Mouse (Mus musculus): ENCODE data around the gene Tmem98. TPM values are rescaled to one million over a fixed set of nuclear protein-coding genes. Genes with fewer than 3 reads are reported as not detected.

Gene Tmem98
- 39.9 and 40.2 TPM in 2 replicates for polyA plus RNA-seq (2015; fragmentation: Nextera tagmentation; extraction: Ambion mirVana)

DNA sequence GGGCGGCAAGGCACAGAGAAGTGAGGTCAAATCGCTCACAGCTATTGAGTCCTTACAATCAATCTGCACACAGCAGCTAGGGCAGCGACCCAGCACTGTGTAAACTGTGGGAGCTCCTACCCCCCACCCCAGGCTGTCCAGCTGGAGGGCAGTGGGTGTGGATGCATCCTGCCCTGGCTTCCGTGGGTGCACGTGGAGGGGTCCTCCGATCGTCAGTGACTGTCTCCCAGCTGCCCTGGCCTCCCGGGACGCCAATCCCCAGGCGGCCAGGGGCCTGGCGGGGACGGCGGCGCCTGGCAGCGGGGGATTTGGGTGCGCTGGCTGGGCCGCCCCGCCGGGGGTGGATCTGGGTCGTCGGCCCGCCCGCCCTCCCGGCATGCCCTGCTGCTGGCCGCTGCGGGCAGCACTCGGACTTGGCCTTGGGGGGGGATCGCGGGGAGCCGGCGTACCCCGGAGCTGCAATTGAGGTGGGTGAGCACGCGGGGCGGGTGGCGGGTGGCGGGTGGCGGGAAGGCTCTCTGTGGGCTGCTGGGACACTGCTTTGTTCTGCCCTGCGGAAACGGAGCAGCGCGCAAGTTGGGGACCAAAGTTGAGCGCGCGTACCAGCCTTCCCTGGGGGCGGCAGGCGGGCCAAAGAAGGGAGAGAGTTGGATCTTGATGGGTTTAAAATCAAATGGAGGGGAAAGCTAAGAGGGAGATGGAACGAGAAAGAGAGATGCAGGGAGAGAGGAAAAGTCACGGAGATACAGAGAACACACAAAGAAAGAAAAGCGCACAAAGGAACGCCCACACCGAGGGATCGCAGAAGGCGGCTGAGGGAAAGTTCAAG lies at the start of gene Tmem98:
Tmem98 (plus strand) TSS at position 183 of the 829 bp plus-strand sequence.
- Histone ChIP-seq H3K27ac (replicated peaks) (peak within 1 kb of the TSS; percentile 67), H3K9me3 (no peaks in the 10 kb centered on the region), H3K4me3 (peak within 1 kb of the TSS; percentile 54), H3K4me1 (peaks cover 19% of the 10 kb centered on the region), H3K27me3 (no peaks in the 10 kb centered on the region), H3K36me3 (0 out of 2 replicates have a peak, but pooled peaks cover 3% of the 10 kb centered on the region), H3K4me2 (replicated peaks) (peak within 1 kb of the TSS; percentile 87), H3K9ac (replicated peaks) (peak within 1 kb of the TSS; percentile 66)
- WGBS: 1% methylated on average over 54 of the region's 54 CpGs
- ATAC-seq (replicated peaks): peak; percentile 81

DNA sequence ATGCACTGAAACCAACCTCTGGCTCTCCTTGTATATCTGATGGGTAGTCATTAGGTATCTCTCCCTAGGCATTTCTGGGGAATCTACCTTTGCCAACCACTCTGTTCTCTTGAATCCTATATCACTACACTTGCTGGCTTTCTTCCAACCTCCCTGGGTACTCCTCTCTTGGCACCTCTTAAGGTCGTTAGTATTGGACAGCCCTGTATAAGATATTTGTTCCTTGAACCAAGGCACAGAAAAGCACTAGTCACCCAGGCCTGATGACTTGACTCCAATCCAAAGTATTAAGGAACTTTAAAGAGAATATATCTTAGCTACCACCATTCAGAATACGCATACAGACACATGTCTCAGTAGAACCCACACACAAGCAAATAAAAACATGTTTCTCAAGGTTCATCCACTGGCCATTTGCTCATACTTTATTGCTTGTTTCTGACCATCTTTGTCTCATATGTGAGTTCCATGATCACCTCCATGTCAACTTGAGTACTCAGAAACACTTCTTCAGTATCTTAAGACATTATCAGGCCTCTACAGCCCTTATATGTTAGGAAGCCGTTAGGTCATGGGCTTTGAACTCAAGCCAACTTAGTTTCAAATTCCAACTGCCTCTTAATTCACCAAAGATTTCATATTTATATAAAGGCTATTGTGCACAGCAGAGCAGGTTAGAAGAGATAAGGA lies 48.5 kb upstream of the Tmem98 start:
- no peak for ATAC-seq (replicated peaks)
- Histone ChIP-seq H3K9me3 (no peaks in the 10 kb centered on the region), H3K4me2 (replicated peaks) (no peak overlapping the region), H3K4me1 (no peaks in the 10 kb centered on the region), H3K36me3 (no peaks in the 10 kb centered on the region), H3K27ac (replicated peaks) (no peak overlapping the region), H3K9ac (replicated peaks) (no peak overlapping the region), H3K4me3 (no peak overlapping the region), H3K27me3 (no peaks in the 10 kb centered on the region)
- WGBS: 70% methylated on average over 3 of the region's 3 CpGs

DNA sequence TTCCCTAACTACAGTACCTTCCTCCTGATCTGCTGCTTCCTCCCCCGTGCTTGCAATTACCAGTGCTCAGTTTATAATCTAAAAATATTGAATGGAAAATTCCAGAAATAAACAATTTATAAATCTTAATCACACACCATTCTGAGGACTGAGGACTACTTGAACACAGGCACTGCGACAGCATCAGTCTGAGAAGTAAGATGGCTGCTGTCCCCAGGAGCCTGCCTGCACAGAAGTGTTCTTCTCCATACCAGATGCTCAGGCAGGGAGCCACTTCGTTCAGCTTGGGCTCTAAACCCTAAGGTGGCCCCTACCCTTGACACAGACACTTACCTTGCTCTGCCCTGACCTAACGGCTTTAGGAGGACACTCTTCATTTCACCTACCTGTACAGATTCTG lies 47.9 kb upstream of the Tmem98 start:
- Histone ChIP-seq H3K4me2 (replicated peaks) (no peak overlapping the region), H3K4me1 (no peaks in the 10 kb centered on the region), H3K27me3 (no peaks in the 10 kb centered on the region), H3K4me3 (no peak overlapping the region), H3K27ac (replicated peaks) (no peak overlapping the region), H3K9me3 (no peaks in the 10 kb centered on the region), H3K36me3 (no peaks in the 10 kb centered on the region), H3K9ac (replicated peaks) (no peak overlapping the region)
- WGBS: 80% methylated on average over 4 of the region's 4 CpGs
- no peak for ATAC-seq (replicated peaks)

DNA sequence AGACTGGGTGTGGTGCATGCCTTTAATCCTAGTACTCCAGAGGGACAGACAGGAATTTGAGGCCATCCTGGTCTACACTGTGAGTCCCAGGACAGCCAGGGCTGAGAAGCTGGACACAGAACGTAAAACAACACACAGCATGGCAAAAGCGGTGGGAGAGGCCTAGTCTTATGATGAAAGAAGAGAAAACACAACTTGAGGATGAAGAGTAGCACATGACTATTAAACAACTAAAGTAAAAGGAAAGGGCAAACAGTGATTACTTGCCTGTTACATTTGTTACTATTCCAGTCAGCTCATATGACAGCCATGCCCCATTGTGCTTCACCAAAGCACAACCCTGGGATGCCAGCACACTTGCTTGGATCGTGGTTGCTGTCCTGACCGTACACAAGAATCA lies 43.9 kb upstream of the Tmem98 start:
- no peak overlapping the region for H3K4me3 ChIP-seq
- ATAC-seq (replicated peaks): no peak
- H3K27me3 ChIP-seq: no peaks in the 10 kb centered on the region
- H3K4me2 ChIP-seq (replicated peaks): no peak overlapping the region
- no peak overlapping the region for H3K9ac ChIP-seq (replicated peaks)
- no peaks in the 10 kb centered on the region for H3K9me3 ChIP-seq
- no peaks in the 10 kb centered on the region for H3K36me3 ChIP-seq
- WGBS: 86% methylated on average over 4 of the region's 4 CpGs
- no peaks in the 10 kb centered on the region for H3K4me1 ChIP-seq
- H3K27ac ChIP-seq (replicated peaks): no peak overlapping the region

DNA sequence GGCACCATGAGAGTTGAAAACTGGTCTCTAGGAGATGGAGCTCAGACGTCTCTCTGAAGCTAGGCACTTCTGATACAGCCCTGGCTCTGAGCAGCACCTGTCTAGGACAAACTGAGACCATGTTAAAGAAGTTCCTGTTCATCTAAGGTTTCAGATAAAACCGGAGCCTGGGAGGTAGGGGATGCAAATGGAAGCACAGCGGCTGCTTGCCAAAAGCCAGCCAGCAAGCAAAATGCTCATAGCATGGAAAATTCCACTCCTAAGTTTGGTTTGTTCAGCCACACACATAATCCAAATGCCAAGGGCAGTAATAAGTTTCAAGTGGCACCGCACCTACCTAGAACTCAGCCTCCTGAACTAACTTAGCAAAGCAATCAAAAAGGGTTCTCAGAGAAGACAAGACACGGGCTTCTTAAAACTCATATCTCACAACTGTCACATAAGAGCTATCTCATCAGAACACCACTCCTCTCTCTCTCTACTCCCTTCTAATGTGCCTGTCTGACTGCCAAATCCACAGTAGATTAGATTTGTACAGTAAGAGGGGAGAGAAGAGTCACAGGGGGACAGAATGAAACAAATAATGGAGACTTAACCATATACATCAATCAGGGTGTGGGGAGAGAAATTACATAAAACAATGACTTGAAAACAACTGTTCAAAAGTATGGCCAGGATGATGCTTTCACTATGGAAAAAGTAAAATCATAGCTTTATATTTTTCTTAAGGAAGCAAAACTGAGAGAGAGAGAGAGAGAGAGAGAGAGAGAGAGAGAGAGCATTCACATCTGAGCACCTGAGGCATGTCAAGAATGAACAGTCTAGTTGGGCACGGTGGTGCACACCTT lies 43.3 kb upstream of the Tmem98 start:
- WGBS: 87% methylated on average over 6 of the region's 6 CpGs
- Histone ChIP-seq H3K9me3 (no peaks in the 10 kb centered on the region), H3K36me3 (no peaks in the 10 kb centered on the region), H3K4me2 (replicated peaks) (no peak overlapping the region), H3K9ac (replicated peaks) (no peak overlapping the region), H3K27me3 (no peaks in the 10 kb centered on the region), H3K4me3 (no peak overlapping the region), H3K4me1 (no peaks in the 10 kb centered on the region), H3K27ac (replicated peaks) (no peak overlapping the region)
- no peak for ATAC-seq (replicated peaks)

DNA sequence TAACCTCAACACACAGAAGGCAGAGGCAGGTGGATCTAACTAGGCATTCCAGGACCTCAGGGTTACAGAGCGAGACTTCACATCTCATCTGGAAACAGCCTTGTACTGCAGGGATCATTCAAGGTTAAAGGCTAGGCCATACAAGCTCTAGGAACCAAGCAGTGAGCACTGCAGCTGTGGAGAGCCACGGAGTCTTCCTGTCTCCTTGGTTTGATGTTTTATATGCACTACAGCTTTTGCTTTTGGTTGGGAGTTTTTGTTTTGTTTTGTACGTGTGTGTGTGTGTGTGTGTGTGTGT lies 42.7 kb upstream of the Tmem98 start:
- Histone ChIP-seq H3K9ac (replicated peaks) (no peak overlapping the region), H3K36me3 (no peaks in the 10 kb centered on the region), H3K27me3 (no peaks in the 10 kb centered on the region), H3K9me3 (no peaks in the 10 kb centered on the region), H3K4me1 (no peaks in the 10 kb centered on the region), H3K4me2 (replicated peaks) (no peak overlapping the region), H3K27ac (replicated peaks) (no peak overlapping the region), H3K4me3 (no peak overlapping the region)
- WGBS: 81% methylated on average over 3 of the region's 3 CpGs
- ATAC-seq (replicated peaks): no peak

DNA sequence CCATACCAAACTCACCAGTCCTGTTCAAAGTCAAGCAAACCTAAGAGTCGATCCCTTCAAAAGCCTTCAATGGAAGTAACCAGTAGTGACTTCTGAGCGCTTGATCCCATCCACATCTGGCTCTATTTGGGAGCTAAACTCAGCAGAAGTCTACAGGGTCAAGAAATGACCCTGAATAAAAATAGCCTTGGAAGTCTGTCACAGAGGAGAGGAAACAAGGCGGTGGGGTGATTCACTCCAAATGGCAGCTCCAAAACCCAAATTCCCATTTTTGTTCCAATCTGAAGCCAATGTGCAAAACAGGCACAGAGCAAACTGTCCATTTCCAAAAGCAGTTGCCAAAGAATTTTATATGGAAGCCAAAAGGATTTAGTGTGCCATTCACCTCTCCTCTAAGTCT lies 38.8 kb upstream of the Tmem98 start:
- ATAC-seq (replicated peaks): no peak
- no peaks in the 10 kb centered on the region for H3K36me3 ChIP-seq
- H3K27ac ChIP-seq (replicated peaks): no peak overlapping the region
- H3K4me2 ChIP-seq (replicated peaks): no peak overlapping the region
- no peaks in the 10 kb centered on the region for H3K9me3 ChIP-seq
- WGBS: 84% methylated on average over 3 of the region's 3 CpGs
- no peak overlapping the region for H3K4me3 ChIP-seq
- no peaks in the 10 kb centered on the region for H3K4me1 ChIP-seq
- no peaks in the 10 kb centered on the region for H3K27me3 ChIP-seq
- H3K9ac ChIP-seq (replicated peaks): no peak overlapping the region

DNA sequence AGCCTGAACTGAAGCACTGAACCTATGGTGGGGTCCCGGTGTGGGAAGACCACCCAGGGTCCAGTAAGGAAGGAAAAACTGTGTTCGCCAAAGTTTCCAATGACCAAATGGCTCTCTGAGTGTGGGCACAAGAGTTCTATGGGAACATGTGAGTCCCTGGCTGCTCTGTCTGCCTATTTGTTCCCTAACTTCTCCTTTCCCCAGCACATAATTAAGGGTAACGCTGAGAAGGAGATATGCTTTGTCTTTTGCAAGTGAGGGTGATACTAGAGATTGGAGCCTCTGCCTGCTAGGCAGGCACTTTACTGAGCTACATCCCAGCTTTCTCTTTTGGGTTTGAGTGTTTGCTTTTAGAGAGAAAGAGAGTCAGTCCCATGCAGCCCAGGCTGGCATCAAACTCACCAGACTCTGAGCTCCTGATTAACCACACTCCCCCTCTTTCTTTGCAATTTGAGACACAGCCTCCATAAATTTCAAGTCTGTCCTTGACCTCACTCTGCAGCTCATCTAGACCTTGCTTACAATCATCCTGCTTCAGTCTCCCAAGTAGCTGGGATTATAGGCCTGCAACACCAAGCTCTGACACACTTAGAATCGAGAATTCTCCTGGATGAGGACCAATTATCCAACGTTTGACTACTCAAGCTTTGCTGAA lies 38.3 kb upstream of the Tmem98 start:
- Histone ChIP-seq H3K4me1 (no peaks in the 10 kb centered on the region), H3K27ac (replicated peaks) (no peak overlapping the region), H3K9me3 (no peaks in the 10 kb centered on the region), H3K4me2 (replicated peaks) (no peak overlapping the region), H3K4me3 (no peak overlapping the region), H3K36me3 (no peaks in the 10 kb centered on the region), H3K27me3 (no peaks in the 10 kb centered on the region), H3K9ac (replicated peaks) (no peak overlapping the region)
- ATAC-seq (replicated peaks): no peak
- WGBS: 81% methylated on average over 5 of the region's 5 CpGs

DNA sequence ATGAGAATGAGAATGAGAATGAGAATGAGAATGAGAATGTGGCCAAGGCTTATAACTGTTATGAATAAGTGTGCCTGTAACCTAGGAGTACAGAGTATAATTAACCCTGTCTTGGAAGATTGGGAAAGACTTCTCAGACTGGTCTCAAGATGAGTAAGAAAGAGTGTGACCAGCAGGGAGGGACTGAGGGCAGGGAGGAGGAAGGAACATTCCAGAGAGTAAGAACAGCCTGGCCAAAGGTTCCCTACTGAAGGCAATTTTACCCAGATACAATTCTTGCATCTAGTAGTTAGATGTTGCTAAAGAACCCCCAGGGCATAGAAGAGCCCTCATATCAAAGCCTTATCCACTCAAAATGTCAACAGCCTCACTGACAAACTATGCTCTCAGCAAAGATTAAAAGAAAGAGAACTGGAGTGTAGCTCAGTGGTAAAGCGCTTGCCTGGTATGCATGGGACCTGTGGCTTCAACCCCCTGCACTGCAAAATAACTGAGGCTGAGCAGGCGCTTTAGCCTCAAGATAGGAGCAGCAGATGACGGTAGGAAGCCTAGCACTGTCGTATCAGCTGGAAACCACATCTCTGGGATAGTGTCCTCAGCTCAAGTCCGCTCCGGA lies 37.3 kb upstream of the Tmem98 start:
- H3K27ac ChIP-seq (replicated peaks): no peak overlapping the region
- no peaks in the 10 kb centered on the region for H3K36me3 ChIP-seq
- H3K9ac ChIP-seq (replicated peaks): no peak overlapping the region
- H3K4me2 ChIP-seq (replicated peaks): no peak overlapping the region
- 83% methylated on average over 6 of the region's 6 CpGs for WGBS
- no peaks in the 10 kb centered on the region for H3K27me3 ChIP-seq
- H3K4me1 ChIP-seq: no peaks in the 10 kb centered on the region
- ATAC-seq (replicated peaks): no peak
- H3K4me3 ChIP-seq: no peak overlapping the region
- H3K9me3 ChIP-seq: no peaks in the 10 kb centered on the region

DNA sequence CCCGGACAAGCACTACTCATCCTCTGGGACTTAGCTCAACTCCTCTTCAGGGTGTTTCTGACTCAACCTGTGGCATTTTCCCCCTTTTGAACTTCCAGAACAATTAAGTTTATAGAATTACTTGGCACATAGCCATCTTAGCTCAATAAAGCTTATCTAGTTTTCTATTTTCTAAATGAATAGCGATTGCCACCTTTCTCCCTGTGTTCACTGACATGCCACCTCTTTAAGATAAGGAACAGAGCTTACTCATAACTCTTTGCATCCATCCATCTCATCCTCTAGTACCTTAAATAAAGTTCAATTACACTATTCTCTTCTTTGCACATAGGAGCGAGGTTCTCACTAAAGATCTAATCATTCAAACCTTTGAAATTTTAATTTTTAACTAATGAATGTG lies 34.4 kb upstream of the Tmem98 start:
- no peak overlapping the region for H3K9ac ChIP-seq (replicated peaks)
- WGBS: 70% methylated on average over 3 of the region's 3 CpGs
- no peaks in the 10 kb centered on the region for H3K36me3 ChIP-seq
- H3K4me3 ChIP-seq: no peak overlapping the region
- no peak overlapping the region for H3K4me2 ChIP-seq (replicated peaks)
- no peak for ATAC-seq (replicated peaks)
- H3K9me3 ChIP-seq: no peaks in the 10 kb centered on the region
- H3K4me1 ChIP-seq: peaks cover 12% of the 10 kb centered on the region
- no peaks in the 10 kb centered on the region for H3K27me3 ChIP-seq
- no peak overlapping the region for H3K27ac ChIP-seq (replicated peaks)

DNA sequence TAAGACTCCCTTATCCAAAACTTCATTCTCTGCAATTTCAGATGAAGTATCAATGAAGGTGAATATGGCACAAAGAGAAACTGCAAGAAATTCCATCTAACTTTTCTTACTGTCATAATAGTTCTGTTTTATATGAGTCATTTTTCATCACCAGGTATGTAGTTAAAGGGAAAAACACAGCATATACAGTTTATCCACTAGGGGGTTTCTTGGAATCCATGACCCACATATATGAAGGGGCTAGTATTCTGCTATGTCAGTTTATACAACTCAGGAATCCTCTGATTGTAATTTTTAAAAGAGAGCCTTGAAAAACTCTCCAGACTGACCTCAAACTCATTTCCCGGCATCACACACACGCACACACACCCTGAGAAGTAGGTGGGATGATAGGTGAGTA lies 32.3 kb upstream of the Tmem98 start:
- H3K4me3 ChIP-seq: no peak overlapping the region
- H3K4me2 ChIP-seq (replicated peaks): no peak overlapping the region
- WGBS: 86% methylated on average over 2 of the region's 2 CpGs
- no peak overlapping the region for H3K9ac ChIP-seq (replicated peaks)
- no peaks in the 10 kb centered on the region for H3K9me3 ChIP-seq
- no peaks in the 10 kb centered on the region for H3K36me3 ChIP-seq
- peaks cover 12% of the 10 kb centered on the region for H3K4me1 ChIP-seq
- H3K27me3 ChIP-seq: no peaks in the 10 kb centered on the region
- ATAC-seq (replicated peaks): no peak
- no peak overlapping the region for H3K27ac ChIP-seq (replicated peaks)
